Mouse (Mus musculus): ENCODE data around the gene Itpkb.

DNA sequence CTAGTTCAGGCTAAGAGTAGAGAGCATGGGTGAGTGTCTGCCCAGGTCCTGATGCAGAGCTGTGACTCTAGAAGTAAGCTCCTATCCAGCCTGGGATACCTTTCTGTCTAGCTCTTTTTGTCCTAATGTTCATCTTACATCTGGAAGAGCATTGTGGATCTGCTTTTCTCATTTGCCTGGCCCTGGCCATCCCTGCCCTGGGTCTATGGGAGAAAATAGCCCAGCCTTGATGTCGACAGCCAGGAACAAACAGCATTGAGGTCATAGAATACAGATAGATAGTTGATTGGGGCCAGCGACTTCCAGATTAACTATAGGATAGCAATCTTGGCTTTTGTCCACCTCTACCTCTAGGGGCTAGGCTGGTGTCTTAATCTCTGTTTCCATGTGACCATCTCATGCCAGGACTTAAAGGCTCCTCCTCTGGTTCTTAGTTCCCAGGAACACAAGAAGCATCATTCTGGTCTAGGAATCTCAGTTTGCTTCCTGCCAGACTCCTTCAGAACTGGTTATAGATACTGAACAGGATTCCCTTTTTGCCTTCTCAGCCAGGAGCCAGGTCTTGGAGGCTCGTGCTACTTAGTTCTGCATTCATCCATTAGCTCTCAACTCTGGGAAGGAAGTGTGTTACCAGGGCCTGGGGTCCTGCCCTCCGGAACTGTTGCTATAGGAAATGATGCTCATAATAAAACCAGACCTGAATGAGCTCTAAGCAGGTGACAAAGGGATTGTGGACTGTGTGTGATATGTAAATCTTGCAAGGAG lies 70.6 kb downstream of the Itpkb start:
- TF ChIP-seq CTCF (IDR thresholded peaks at IDR 0.05; ENCODE audit: low read depth) (no peak), EP300 (IDR thresholded peaks at IDR 0.05; ENCODE audit: low read depth) (no peak)
